Mouse (Mus musculus) neural tube, embryonic 14.5 days (tissue): ENCODE measurements around the gene Pih1d1. TPM values are rescaled to one million over a fixed set of nuclear protein-coding genes. Genes with fewer than 3 reads are reported as not detected.
A peak's percentile ranks its signal among the peaks of the same experiment; 100 is the strongest.

Experiments used
- ATAC-seq: fragments of 200-750 bp; cut with Nextera tagmentation; 2 replicates; pipeline ENCODE4 v1.8.0; 2017; ENCODE audit warnings: low read depth, mild to moderate bottlenecking, moderate TSS enrichment, moderate library complexity
- H3K27ac ChIP-seq: fragments of 300-500 bp; sonication (generic); 2 replicates; pipeline ENCODE4 v1.5.1; 2014; ENCODE audit warnings: low read depth, mild to moderate bottlenecking, control low read depth, low read length, moderate library complexity, mixed read lengths
- H3K27me3 ChIP-seq: fragments of 300-500 bp; sonication (generic); 2 replicates; pipeline ENCODE4 v1.6.1; 2014; ENCODE audit warnings: low read length; ENCODE audit not compliant: control insufficient read depth, insufficient read depth
- H3K36me3 ChIP-seq: fragments of 300-500 bp; sonication (generic); 2 replicates; pipeline ENCODE4 v1.6.1; 2014; ENCODE audit warnings: low read length, mixed read lengths; ENCODE audit not compliant: control insufficient read depth, insufficient read depth
- H3K4me1 ChIP-seq: fragments of 300-500 bp; sonication (generic); 2 replicates; pipeline ENCODE4 v1.6.1; 2014; ENCODE audit warnings: low read length; ENCODE audit not compliant: control insufficient read depth, insufficient read depth
- H3K4me2 ChIP-seq: fragments of 300-500 bp; sonication (generic); 2 replicates; pipeline ENCODE4 v1.6.1; 2014; ENCODE audit warnings: mild to moderate bottlenecking, low read depth, low read length, control low read depth
- H3K4me3 ChIP-seq: fragments of 300-500 bp; sonication (generic); 2 replicates; pipeline ENCODE4 v1.5.1; 2014; ENCODE audit warnings: low read depth, low read length, control low read depth, mixed read lengths
- H3K9ac ChIP-seq: fragments of 300-500 bp; sonication (generic); replicated peaks from 2 replicates; pipeline ENCODE4 v1.6.1; 2014; ENCODE audit warnings: low read depth, mild to moderate bottlenecking, control low read depth, low read length, mixed read lengths
- H3K9me3 ChIP-seq: fragments of 300-500 bp; sonication (generic); 2 replicates; pipeline ENCODE4 v1.6.1; 2016; ENCODE audit warnings: low read length; ENCODE audit not compliant: control insufficient read depth
- whole genome bisulfite sequencing: fragments of 180-500 bp; shearing (Covaris S2); extraction: QIAGEN DNeasy Blood & Tissue Kit; methylation state at CpG from one replicate; pipeline ENCODE4 v1.1.7; 2014; 5-methylcytosine and 5-hydroxymethylcytosine counted together
- polyA plus RNA-seq: library from polyadenylated mRNA; unstranded; fragments of >200 nt; fragmentation: Nextera tagmentation; extraction: Ambion mirVana; gene quantifications from 2 replicates; pipeline ENCODE4 v1.2.1, GENCODE M21; 2014

The Pih1d1 gene
- polyA plus RNA-seq, 1 experiment from 2014 or later = 91.2 TPM

DNA sequence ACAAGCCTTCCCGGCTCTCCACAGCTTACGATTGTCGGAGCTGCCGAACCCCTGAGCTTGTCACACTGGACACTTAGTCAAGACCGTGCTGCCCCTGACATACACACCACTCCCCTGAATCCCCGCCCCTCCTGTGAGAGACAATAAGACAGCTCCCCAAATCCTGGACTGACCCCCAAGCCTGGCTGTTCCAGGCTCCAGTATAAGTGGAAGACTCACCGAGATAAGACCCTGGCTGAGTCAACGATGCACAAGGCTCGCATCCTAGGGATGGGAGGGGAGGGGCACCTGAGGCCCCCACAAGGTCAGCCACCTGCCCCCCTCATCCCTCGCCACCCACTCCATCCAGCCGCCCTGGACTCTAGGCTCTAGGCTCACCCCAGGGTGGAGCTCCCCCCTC, 22.3 kb upstream of the Pih1d1 start:
- H3K4me2 ChIP-seq = no peak overlapping the region
- no peak for ATAC-seq
- H3K9me3 ChIP-seq = no peaks in the 10 kb centered on the region
- H3K27ac ChIP-seq = no peak overlapping the region
- H3K36me3 ChIP-seq = peaks cover 6% of the 10 kb centered on the region
- no peaks in the 10 kb centered on the region; the same call in 1 of the 2 replicates for H3K27me3 ChIP-seq
- H3K4me1 ChIP-seq = peaks cover 7% of the 10 kb centered on the region
- whole genome bisulfite sequencing = 81% methylated on average over 11 of the region's 11 CpGs
- no peak overlapping the region for H3K9ac ChIP-seq
- H3K4me3 ChIP-seq = no peak overlapping the region

DNA sequence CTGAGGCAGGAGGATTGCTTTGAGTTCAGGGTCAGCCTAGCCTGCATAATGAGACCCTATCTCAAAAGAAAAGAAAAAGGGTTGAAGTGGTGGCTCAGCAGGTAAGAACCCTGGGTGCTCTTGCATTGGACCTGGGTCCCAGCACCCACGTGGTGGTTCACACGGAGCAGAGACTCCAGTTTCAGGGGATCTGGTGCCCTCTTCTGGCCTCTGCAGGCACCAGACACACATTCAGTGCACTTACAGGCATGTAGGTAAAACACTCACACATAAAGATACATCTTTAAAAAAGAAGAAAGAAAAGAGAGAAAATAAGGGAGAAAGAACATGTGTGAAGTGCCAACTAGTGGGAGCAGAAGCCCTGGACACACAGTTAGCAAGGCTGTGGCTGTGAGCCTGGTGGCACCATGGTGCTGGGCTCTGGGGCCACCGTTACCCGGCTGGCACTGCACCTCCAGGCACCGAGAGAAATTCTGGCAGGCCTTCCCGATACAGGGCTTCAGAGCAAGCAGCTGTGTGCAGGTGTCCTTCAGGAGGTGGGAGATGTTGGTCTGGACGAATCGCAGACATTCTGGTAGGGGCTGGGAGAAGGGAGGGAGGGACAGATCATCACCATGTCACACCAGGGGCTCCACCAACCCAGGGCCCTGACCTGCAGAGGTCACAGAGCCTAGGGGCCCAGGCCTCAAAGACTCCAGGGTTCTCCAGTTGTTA, 20.5 kb upstream of the Pih1d1 start:
- H3K9ac ChIP-seq = no peak overlapping the region
- H3K27ac ChIP-seq = no peak overlapping the region
- WGBS = 80% methylated on average over 8 of the region's 8 CpGs
- H3K27me3 ChIP-seq = peaks cover 2% of the 10 kb centered on the region; the same call in 1 of the 2 replicates
- H3K4me2 ChIP-seq = no peak overlapping the region
- H3K4me1 ChIP-seq = no peaks in the 10 kb centered on the region
- H3K36me3 ChIP-seq = no peaks in the 10 kb centered on the region
- H3K9me3 ChIP-seq = no peaks in the 10 kb centered on the region
- no peak overlapping the region for H3K4me3 ChIP-seq
- no peak for ATAC-seq

DNA sequence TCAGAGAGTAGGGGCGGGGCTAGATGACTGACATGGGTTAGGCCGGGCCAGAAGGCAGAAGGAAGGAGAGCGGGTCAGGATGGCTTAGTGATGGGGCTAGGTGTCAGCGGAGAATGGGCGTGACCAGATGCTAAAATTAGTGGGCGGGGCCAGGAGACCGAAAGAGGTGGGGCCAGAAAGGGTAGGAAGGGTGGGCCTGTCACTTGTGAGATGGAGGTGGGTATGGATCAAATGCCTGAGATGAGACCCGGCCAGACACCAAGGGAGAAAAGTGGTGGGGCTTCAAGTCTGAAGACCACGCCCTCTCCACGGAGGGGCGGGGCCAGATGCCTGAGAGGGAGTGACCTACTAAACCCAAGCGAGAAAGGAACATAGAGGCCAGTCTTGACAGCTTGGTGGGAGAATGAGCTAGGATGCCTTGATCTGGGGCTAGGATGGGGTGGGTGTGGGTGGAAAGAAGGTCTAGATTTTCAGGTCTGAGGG, 19.5 kb upstream of the Pih1d1 start:
- WGBS = 16% methylated on average over 12 of the region's 12 CpGs
- no peak for ATAC-seq
- Histone ChIP-seq H3K9ac (no peak overlapping the region), H3K4me2 (no peak overlapping the region), H3K9me3 (no peaks in the 10 kb centered on the region), H3K27ac (no peak overlapping the region), H3K4me1 (no peaks in the 10 kb centered on the region), H3K27me3 (peaks cover 2% of the 10 kb centered on the region; the same call in 1 of the 2 replicates), H3K4me3 (no peak overlapping the region), H3K36me3 (no peaks in the 10 kb centered on the region)

DNA sequence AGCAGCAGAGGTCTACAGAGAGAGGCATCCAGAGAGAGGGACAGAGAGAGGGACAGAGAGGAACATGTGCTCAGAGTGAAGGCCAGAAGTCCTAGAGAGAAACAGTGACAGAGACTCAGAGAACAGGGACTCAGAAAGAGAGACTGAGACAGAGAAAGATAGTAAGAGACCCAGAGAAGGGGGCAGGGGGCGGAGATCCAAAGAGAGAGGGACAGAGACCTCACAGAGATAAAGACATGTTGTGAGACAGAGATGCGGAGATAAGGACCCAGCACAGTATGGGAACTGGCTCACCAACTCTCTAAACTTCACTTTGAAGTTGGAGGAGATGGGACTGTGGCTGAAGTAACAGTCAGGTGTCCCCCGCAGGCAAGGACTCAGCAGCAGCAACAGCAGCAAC, 18.7 kb upstream of the Pih1d1 start:
- WGBS = 82% methylated on average over 3 of the region's 3 CpGs
- H3K36me3 ChIP-seq = no peaks in the 10 kb centered on the region
- H3K4me3 ChIP-seq = no peak overlapping the region
- no peak overlapping the region for H3K27ac ChIP-seq
- H3K9me3 ChIP-seq = no peaks in the 10 kb centered on the region
- H3K27me3 ChIP-seq = peaks cover 2% of the 10 kb centered on the region; the same call in 1 of the 2 replicates
- H3K4me2 ChIP-seq = 0 out of 2 replicates have a peak overlapping the region, but pooled peaks have one; percentile 62
- no peak for ATAC-seq
- H3K4me1 ChIP-seq = no peaks in the 10 kb centered on the region
- no peak overlapping the region for H3K9ac ChIP-seq

DNA sequence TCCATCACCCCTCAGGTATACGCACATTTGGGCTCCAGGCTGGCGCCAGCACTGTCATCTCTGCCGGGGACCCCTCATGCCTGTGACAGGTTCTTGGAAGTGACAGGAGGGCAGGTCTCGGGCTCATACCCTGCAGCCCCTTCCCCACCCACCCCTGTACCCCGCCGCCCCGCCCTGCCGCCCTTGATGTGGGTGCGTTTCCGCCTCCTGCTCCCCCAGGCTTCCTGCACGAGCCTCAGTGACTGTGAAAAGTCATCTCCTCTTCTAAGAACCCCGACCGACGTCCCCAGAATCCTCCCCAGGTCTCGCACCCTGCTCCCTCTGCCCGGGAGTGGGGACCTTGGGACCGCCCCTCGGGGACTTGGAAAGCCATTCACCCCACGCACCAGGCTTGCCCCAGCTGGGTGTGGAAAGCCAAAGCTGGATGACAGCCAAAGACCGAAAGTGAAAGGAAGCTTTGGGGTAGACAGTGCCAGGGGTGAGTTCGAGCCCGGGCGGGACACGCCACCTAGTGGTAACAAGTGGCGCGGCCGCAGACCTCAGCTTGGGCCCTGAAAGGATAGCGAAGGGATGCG, 18.0 kb upstream of the Pih1d1 start, which contains the start of the genes Gm45713 and Flt3l:
Gene Gm45713, minus strand, starts transcription at position 239 of the 575 bp plus-strand sequence.
Gene Flt3l, minus strand, starts transcription at position 440 of the 575 bp plus-strand sequence.
- Histone ChIP-seq H3K36me3 (no peaks in the 10 kb centered on the region), H3K27me3 (peaks cover 2% of the 10 kb centered on the region; the same call in 1 of the 2 replicates), H3K4me2 (peak within 1 kb of the TSS; percentile 62), H3K9me3 (no peaks in the 10 kb centered on the region), H3K4me1 (no peaks in the 10 kb centered on the region), H3K27ac (no peak within 1 kb of the TSS), H3K9ac (peak within 1 kb of the TSS; percentile 57), H3K4me3 (peak within 1 kb of the TSS; percentile 35)
- WGBS = 5% methylated on average over 29 of the region's 29 CpGs
- peak; percentile 83 for ATAC-seq

DNA sequence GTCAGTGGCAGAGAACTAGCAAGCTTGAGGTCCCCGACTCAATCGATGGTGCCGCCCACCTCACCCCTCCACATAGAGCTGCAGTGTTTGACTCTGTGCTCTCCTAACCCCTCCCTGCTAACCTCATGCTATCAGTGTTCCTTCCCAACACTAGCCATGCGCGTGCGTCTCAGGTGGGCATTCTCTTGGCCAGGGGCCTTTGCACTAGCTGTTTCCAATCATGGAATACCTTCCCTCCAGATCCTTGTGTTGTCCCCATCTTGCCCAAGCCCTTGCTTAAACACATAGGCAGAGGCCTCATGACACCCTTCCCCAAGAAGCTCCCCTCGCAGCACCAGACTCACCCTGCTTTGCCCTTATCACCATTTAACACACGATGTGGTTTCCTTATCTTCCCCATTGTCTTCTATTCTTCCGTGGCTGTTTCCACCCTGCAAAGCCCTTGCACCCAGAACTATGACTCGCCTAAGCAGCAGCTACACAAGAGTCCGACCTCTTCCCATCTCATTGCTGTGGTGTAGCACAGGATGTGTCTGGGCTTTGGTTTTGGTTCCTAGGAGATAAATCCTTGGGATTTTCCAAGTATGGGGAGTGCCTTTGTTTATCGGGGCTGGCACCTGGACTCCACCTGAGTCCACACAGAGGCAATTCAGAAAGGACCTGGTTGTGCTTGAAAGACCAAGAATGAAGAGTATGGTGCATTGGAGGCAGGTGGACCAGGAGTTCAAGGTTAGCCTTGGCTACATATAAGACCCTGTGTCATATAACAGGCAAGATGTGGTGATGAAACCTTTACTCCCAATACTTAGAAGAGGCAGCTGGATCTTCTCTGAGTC, 16.7 kb upstream of the Pih1d1 start:
- no peak overlapping the region for H3K4me2 ChIP-seq
- H3K9ac ChIP-seq = no peak overlapping the region
- no peaks in the 10 kb centered on the region for H3K36me3 ChIP-seq
- peaks cover 2% of the 10 kb centered on the region; the same call in 1 of the 2 replicates for H3K27me3 ChIP-seq
- H3K27ac ChIP-seq = no peak overlapping the region
- no peaks in the 10 kb centered on the region for H3K4me1 ChIP-seq
- WGBS = 86% methylated on average over 12 of the region's 12 CpGs
- H3K4me3 ChIP-seq = no peak overlapping the region
- H3K9me3 ChIP-seq = no peaks in the 10 kb centered on the region
- no peak for ATAC-seq

DNA sequence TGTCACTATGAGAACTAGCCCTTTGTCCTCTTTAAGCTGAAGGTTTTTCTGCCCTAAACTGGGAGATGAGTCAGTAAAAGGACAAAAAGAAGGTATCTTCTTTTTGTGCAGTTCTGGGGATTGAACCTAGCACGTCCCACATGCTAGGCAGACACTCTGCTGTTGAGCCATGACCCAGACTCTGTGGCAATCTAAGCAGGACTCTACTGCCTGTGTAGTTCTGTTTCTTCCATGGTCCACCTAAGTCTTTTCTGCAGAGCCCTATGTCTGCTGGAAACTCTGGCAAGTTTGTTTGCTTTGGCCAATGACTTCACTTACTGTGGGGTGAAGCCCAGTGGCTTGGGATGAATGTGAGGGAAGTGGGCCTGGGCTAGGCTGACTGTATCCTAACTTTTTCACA, 15.7 kb upstream of the Pih1d1 start:
- no peak overlapping the region for H3K4me3 ChIP-seq
- no peak for ATAC-seq
- no peaks in the 10 kb centered on the region for H3K36me3 ChIP-seq
- H3K4me2 ChIP-seq = no peak overlapping the region
- 77% methylated on average over 1 of the region's 1 CpGs for WGBS
- H3K9me3 ChIP-seq = no peaks in the 10 kb centered on the region
- H3K27me3 ChIP-seq = peaks cover 2% of the 10 kb centered on the region; the same call in 1 of the 2 replicates
- no peak overlapping the region for H3K9ac ChIP-seq
- no peaks in the 10 kb centered on the region for H3K4me1 ChIP-seq
- no peak overlapping the region for H3K27ac ChIP-seq

DNA sequence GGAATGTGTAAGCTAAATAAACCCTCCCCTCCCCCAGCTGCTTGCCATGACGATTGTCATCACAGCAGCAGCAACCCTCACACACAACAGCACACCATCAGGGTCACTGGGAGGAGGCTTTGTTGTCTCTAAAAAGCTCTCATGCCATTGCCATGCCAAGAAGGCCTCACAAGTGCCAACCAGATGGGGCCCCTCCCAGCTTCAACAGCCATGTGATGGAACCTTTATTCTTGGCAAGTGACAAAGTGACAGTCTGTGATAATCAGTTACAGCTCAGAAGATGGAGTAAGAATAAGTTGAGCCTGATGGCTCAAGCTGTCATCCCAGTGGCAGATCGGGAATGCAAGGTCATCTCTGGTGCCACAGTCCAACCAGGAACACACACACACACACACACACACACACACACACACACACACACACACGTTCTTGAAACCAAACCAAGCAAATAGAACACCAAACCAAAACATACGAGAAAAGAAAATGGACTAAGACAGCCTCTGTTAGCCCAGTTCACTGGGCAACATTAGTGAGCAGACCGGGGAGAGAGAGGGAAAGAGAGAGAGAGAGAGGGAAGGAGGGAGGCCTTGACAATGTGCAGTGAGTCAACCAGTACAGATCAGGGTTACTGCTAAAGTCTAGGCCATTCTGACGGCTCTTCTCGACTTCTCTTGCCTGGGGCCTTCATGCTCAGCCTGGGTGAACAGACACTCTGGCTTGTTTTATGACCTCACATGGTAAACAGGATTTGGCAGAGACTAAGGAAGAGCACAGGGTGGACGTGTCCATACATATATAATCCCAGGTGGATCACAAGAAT, 14.0 kb upstream of the Pih1d1 start:
- Histone ChIP-seq H3K36me3 (no peaks in the 10 kb centered on the region; the same call in 1 of the 2 replicates), H3K9ac (no peak overlapping the region), H3K4me1 (no peaks in the 10 kb centered on the region), H3K27me3 (peaks cover 2% of the 10 kb centered on the region; the same call in 1 of the 2 replicates), H3K27ac (no peak overlapping the region), H3K9me3 (no peaks in the 10 kb centered on the region), H3K4me2 (no peak overlapping the region), H3K4me3 (no peak overlapping the region)
- 78% methylated on average over 8 of the region's 8 CpGs for WGBS
- no peak for ATAC-seq
